Mouse (Mus musculus): Measurements from ENCODE around the gene Olfr222. TPM values are rescaled to one million over a fixed set of nuclear protein-coding genes. Genes with fewer than 3 reads are reported as not detected.
"Not testable (repeated sequence)": the region's sequence is repeated elsewhere in the genome, so short reads cannot be mapped to it uniquely, and the experiment has no call there.

Gene Olfr222
- total and polyA plus RNA-seq, 3 experiments, result not detected

DNA sequence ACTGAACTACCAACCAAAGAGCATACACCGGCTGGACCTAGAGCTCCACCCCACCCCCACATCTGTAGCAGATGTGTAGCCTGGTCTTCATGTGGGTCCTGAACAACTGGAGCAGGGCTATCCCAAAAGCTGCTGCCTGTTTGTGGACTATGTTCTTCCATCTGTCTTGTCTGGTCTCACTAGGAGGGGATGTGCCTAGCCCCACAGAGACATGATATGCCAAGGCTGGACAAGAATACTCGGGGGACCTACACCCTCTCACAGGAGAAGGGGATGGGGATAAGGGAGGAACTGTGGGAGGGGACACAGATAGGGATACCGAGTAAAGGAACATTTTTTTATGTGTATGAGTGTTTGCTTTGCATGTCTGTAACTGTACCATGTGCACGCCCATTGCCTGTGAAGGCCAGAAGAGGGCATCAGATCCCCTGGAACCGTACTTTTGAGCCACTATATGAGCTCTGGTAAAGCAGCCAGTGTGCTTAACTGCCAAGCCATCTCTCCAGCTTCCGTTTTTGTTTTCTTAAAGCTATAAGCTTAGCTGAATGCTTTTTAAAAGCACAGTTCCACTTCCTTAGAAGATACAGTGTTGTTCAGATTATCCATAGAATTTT is 48.1 kb upstream of the Olfr222 start (continued):
- peak; percentile 32; the same call in 1 of the 2 replicates for TF ChIP-seq USF1 (IDR thresholded peaks at IDR 0.05; ENCODE audit: low read depth, low read length)
- TF ChIP-seq ZC3H11A (IDR thresholded peaks at IDR 0.05; ENCODE audit: low read depth, low read length), result peak; percentile 98
- TF ChIP-seq ZNF384 (IDR thresholded peaks at IDR 0.05; ENCODE audit: low read depth, low read length), result peak; percentile 65
- TF ChIP-seq SIN3A (IDR thresholded peaks at IDR 0.05; ENCODE audit: low read length), result peak; percentile 88; the same call in 1 of the 2 replicates
- no peak for TF ChIP-seq POLR2AphosphoS5 (IDR thresholded peaks at IDR 0.05; ENCODE audit: borderline replicate concordance, low read depth, low read length)
- TF ChIP-seq GATA1 (IDR thresholded peaks at IDR 0.05; ENCODE audit: low read depth, low read length), result peak; percentile 72
- TF ChIP-seq CHD2 (IDR thresholded peaks at IDR 0.05; ENCODE audit: low read length), result no peak
- TF ChIP-seq MEF2A (IDR thresholded peaks at IDR 0.05; ENCODE audit: extremely low read depth, insufficient replicate concordance, low read depth, low read length, poor library complexity, severe bottlenecking), result no peak
- peak; percentile 70; the same call in 1 of the 2 replicates for TF ChIP-seq TBP (IDR thresholded peaks at IDR 0.05; ENCODE audit: low read depth, low read length)

- H3K27ac ChIP-seq (ENCODE audit: control insufficient read depth, low read depth, low read length), result no peak overlapping the region
- DNase-seq (ENCODE audit: low read depth, low spot score), result no peak
- no peak overlapping the region for H3K9ac ChIP-seq (ENCODE audit: control insufficient read depth, low read depth, low read length, poor library complexity, severe bottlenecking)
- no peaks in the 10 kb centered on the region for H3K79me2 ChIP-seq (ENCODE audit: control insufficient read depth, insufficient read depth, low read length, poor library complexity)
- no peaks in the 10 kb centered on the region; a peak in 1 of 4 replicates for H3K36me3 ChIP-seq (ENCODE audit: control insufficient read depth in 1 of 2, insufficient read depth in 2 of 2, low read length in 2 of 2)
- peaks cover 0 to 2% of the 10 kb centered on the region in 2 experiments; a peak in 1 of 4 replicates for H3K4me1 ChIP-seq (ENCODE audit: control insufficient read depth in 1 of 2, insufficient read depth in 2 of 2, low read length in 2 of 2)
- no peaks in the 10 kb centered on the region for H3K9me3 ChIP-seq (replicated peaks; ENCODE audit: insufficient read depth, low read length)
- H3K27me3 ChIP-seq (ENCODE audit: control insufficient read depth in 1 of 2, insufficient read depth in 2 of 2, low read length in 2 of 2), result peaks cover 4 to 13% of the 10 kb centered on the region in 2 experiments; a peak in 3 of 4 replicates
- no peak overlapping the region for H3K4me3 ChIP-seq (ENCODE audit: control insufficient read depth in 1 of 2, insufficient read depth in 1 of 2, low read depth in 2 of 2, low read length in 2 of 2)
- TF ChIP-seq TBP (IDR thresholded peaks at IDR 0.05; ENCODE audit: low read depth, low read length) (no peak), CHD1 (IDR thresholded peaks at IDR 0.05; ENCODE audit: low read depth, low read length) (no peak), HCFC1 (IDR thresholded peaks at IDR 0.05; ENCODE audit: low read depth, low read length) (no peak), MAX (IDR thresholded peaks at IDR 0.05; ENCODE audit: low read length) (no peak), USF1 (IDR thresholded peaks at IDR 0.05; ENCODE audit: low read depth, low read length) (no peak), MAFK (IDR thresholded peaks at IDR 0.05; ENCODE audit: borderline replicate concordance, low read depth, low read length) (no peak)
These were observed 46.2 kb upstream of the Olfr222 start for GRCm38 (mm10) chr11:59622214-59622613.

DNA sequence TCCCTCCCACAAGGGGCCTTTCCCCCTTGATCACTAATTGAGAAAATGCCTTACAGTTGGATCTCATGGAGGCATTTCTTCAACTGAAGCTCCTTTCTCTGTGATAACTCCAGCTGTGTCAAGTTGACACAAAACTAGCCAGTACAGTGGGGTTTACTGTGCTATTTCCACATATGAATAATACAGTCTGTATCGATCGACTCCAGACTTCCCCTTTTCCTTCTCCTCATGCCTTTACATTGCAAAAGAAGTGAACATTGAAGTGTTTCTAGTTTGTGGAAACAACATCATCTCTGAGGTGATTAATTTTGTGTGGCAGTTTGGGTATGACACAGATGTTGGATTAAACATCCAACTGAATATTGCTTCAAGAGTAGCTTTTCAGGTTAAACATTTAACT is 41.0 kb upstream of the Olfr222 start:
- H3K9me3 ChIP-seq (replicated peaks; ENCODE audit: insufficient read depth, low read length); H3K36me3 ChIP-seq (ENCODE audit: control insufficient read depth in 1 of 2, insufficient read depth in 2 of 2, low read length in 2 of 2); H3K27ac ChIP-seq (ENCODE audit: control insufficient read depth, low read depth, low read length); H3K9ac ChIP-seq (ENCODE audit: control insufficient read depth, low read depth, low read length, poor library complexity, severe bottlenecking); H3K4me1 ChIP-seq (ENCODE audit: control insufficient read depth in 1 of 2, insufficient read depth in 2 of 2, low read length in 2 of 2); H3K4me3 ChIP-seq (ENCODE audit: control insufficient read depth in 1 of 2, insufficient read depth in 1 of 2, low read depth in 2 of 2, low read length in 2 of 2); H3K79me2 ChIP-seq (ENCODE audit: control insufficient read depth, insufficient read depth, low read length, poor library complexity): not testable (repeated sequence)
- DNase-seq (ENCODE audit: low read depth, low spot score), result peak; percentile 47
- peaks cover 11 to 20% of the 10 kb centered on the region in 2 experiments for H3K27me3 ChIP-seq (ENCODE audit: control insufficient read depth in 1 of 2, insufficient read depth in 2 of 2, low read length in 2 of 2)

Measured in MEL (cell line).